Mouse (Mus musculus) heart, embryonic 10.5 days (tissue): ENCODE measurements at regions not wholly inside any gene's neighbourhood (a gene's known extent, or its start where the extent isn't known, plus 50 kb on each side); places are given as distances from the start of the nearest gene placed in this dataset.

Experiments
- DNase-seq: peaks from one replicate; pipeline ENCODE4 v3.0.0-alpha.2; 2017; ENCODE audit warnings: low spot score
- H3K27ac ChIP-seq: fragments of 300-500 bp; sonication (generic); 2 replicates; pipeline ENCODE4 v1.5.1; 2016; ENCODE audit warnings: mild to moderate bottlenecking
- H3K27me3 ChIP-seq: fragments of 300-500 bp; sonication (generic); 2 replicates; pipeline ENCODE4 v1.6.1; 2016; ENCODE audit warnings: mild to moderate bottlenecking; ENCODE audit not compliant: poor library complexity, insufficient read depth, severe bottlenecking
- H3K36me3 ChIP-seq: fragments of 300-500 bp; sonication (generic); 2 replicates; pipeline ENCODE4 v1.6.1; 2016; ENCODE audit warnings: mild to moderate bottlenecking, moderate library complexity
- H3K4me1 ChIP-seq: fragments of 300-500 bp; sonication (generic); 2 replicates; pipeline ENCODE4 v1.6.1; 2016; ENCODE audit warnings: mild to moderate bottlenecking
- H3K4me3 ChIP-seq: fragments of 300-500 bp; sonication (generic); 2 replicates; pipeline ENCODE4 v1.5.1; 2016; ENCODE audit warnings: mild to moderate bottlenecking, moderate library complexity
- H3K9me3 ChIP-seq: fragments of 300-500 bp; sonication (generic); 2 replicates; pipeline ENCODE4 v1.6.1; 2016; ENCODE audit warnings: mild to moderate bottlenecking, moderate library complexity
- WGBS: fragments of 180-500 bp; shearing (Covaris S2); methylation state at CpG from one replicate; pipeline ENCODE4 v1.1.7; 2016; 5-methylcytosine and 5-hydroxymethylcytosine counted together

DNA sequence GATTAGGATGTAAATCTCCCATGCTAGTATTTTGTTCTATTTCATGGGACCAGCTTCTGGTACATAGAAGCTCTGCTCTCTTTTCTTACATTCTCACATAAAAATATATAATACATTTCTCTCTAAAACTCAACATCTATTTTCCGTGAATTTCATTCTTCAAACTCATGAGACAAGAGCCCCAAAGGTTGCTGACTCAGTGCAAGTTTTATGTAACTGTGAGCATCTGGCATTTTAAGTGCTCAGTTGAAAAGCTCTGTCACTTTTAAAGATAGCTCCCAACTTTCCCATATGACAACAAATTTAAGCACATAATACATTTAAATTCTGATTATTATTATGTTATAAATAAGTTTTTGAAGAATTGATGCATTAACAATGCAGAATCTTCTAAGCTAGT is 268.5 kb downstream of the AW209491 start:
- WGBS, result 66% methylated on average over 1 of the region's 1 CpGs

GRCm38 (mm10) chr13:14930137-14930785 is 300.3 kb downstream of the AW209491 start:
- 79% methylated on average over 3 of the region's 3 CpGs for WGBS
- Histone ChIP-seq H3K4me3 (no peak overlapping the region), H3K27ac (no peak overlapping the region), H3K27me3 (no peaks in the 10 kb centered on the region), H3K4me1 (no peaks in the 10 kb centered on the region), H3K9me3 (no peaks in the 10 kb centered on the region), H3K36me3 (no peaks in the 10 kb centered on the region)
- DNase-seq, result no peak

More for the DNA sequence above, 268.5 kb downstream of the AW209491 start:
- Histone ChIP-seq H3K27me3 (no peaks in the 10 kb centered on the region), H3K36me3 (no peaks in the 10 kb centered on the region), H3K27ac (no peak overlapping the region), H3K9me3 (no peaks in the 10 kb centered on the region), H3K4me3 (no peak overlapping the region), H3K4me1 (no peaks in the 10 kb centered on the region)
- no peak for DNase-seq

GRCm38 (mm10) chr13:14966187-14966726 is 336.3 kb downstream of the AW209491 start:
- Histone ChIP-seq H3K4me1 (no peaks in the 10 kb centered on the region), H3K9me3 (no peaks in the 10 kb centered on the region), H3K27ac (no peak overlapping the region), H3K36me3 (no peaks in the 10 kb centered on the region), H3K27me3 (no peaks in the 10 kb centered on the region), H3K4me3 (no peak overlapping the region)
- 56% methylated on average over 1 of the region's 1 CpGs for WGBS
- DNase-seq, result no peak

GRCm38 (mm10) chr13:15002700-15003099 is 372.7 kb downstream of the AW209491 start:
- Histone ChIP-seq H3K9me3 (no peaks in the 10 kb centered on the region), H3K4me3 (no peak overlapping the region), H3K36me3 (no peaks in the 10 kb centered on the region), H3K4me1 (no peaks in the 10 kb centered on the region), H3K27me3 (no peaks in the 10 kb centered on the region), H3K27ac (no peak overlapping the region)
- no peak for DNase-seq
- 84% methylated on average over 3 of the region's 3 CpGs for WGBS

- Histone ChIP-seq H3K9me3 (no peaks in the 10 kb centered on the region), H3K27ac (no peak overlapping the region), H3K27me3 (no peaks in the 10 kb centered on the region), H3K4me1 (no peaks in the 10 kb centered on the region), H3K36me3 (no peaks in the 10 kb centered on the region), H3K4me3 (no peak overlapping the region)
- DNase-seq, result no peak
These were observed 381.7 kb downstream of the AW209491 start for GRCm38 (mm10) chr13:15011638-15012037.

DNA sequence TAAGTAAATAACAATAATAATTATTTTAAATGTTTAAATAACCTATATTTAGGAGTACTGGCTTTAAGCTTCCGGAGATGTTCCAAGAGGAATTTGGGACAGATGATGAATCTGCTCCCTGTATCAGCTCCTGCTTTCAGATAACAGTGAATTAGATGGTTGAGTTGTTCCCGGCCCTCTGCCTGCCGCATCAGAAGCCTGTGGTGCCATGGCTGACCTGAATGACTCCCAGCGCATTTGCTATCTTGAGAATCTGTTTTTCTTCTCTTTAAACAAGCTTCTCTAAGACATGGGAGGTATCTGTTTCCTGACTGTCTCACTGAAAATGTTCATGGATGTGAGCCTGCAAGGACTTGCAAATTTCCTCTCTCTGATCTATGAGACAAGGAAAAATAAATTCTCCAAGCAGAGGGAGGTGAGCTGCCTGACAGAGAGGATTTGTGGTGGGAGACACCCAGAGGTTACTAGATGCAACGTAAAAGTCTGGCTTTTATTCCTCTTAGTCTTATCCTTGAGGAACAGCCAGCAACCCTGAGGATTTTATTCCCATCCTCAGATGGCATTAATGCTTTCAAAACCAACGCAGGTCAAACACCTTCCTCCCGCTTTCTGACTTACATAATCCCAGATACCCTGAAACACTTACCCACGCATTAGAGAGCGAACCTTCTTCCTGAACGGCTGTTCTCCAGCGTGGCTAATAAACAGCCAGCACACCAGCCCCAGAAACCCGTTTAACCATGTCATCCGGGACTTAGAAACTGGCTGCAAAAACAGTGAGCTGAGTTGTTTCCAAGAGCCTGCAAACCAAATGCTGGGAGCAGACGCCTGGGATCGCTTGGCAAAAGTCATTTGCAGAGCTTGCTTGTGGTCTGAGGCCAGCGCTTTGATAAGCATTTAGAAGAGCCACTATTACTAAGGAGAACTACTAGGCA is 389.1 kb downstream of the AW209491 start:
- H3K4me1 ChIP-seq, result peaks cover 5% of the 10 kb centered on the region; the same call in 1 of the 2 replicates
- H3K27me3 ChIP-seq, result no peaks in the 10 kb centered on the region
- H3K9me3 ChIP-seq, result no peaks in the 10 kb centered on the region
- WGBS, result 55% methylated on average over 16 of the region's 16 CpGs
- H3K4me3 ChIP-seq, result no peak overlapping the region
- no peak for DNase-seq
- H3K27ac ChIP-seq, result no peak overlapping the region
- H3K36me3 ChIP-seq, result no peaks in the 10 kb centered on the region

DNA sequence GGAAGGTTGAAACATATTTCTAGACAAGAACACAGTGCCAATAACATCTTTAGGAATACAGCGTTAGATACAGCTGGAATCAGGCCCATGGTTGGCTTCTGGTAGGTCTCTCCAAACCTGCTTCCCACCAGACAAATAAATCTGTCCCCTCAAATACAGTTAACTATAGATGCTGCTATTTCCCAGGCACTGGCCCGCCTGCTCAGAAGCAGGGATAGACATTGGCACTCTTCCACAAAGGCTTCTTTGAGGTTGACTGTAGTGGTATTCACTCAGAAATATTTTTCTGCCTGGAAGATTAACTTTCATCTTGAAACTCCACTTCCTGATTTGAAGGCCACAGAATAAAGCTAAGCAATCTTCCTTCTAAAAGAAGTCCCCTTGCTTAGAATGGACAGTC is 396.6 kb downstream of the AW209491 start:
- no peaks in the 10 kb centered on the region for H3K9me3 ChIP-seq
- DNase-seq, result no peak
- H3K27ac ChIP-seq, result no peak overlapping the region
- no peaks in the 10 kb centered on the region for H3K27me3 ChIP-seq
- no peak overlapping the region for H3K4me3 ChIP-seq
- H3K4me1 ChIP-seq, result no peaks in the 10 kb centered on the region
- 79% methylated on average over 2 of the region's 2 CpGs for WGBS
- no peaks in the 10 kb centered on the region for H3K36me3 ChIP-seq

- no peaks in the 10 kb centered on the region for H3K27me3 ChIP-seq
- DNase-seq, result no peak
These were observed 410.2 kb upstream of the Gli3 start for GRCm38 (mm10) chr13:15052667-15053375.

DNA sequence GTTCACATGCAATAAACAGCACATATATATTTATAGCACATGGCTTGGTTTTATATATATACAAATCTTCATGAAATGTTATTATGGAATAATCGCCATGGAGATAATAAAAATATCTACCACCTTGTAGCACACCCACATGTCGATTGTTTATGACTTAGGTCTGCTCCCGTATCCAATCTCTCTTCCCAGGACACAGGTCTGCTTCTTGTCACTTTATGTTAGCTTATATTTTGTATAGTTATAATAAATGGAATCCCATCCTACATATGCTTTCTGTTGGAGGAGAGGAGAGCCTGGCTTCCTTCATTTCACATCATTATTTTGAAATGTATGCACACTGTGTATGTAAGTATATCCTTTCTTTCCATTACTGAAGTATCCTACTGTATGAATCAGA is 408.3 kb upstream of the Gli3 start:
- H3K4me1 ChIP-seq, result no peaks in the 10 kb centered on the region
- 79% methylated on average over 3 of the region's 3 CpGs for WGBS

More at GRCm38 (mm10) chr13:15052667-15053375, 410.2 kb upstream of the Gli3 start:
- no peak overlapping the region for H3K27ac ChIP-seq
- no peak overlapping the region for H3K4me3 ChIP-seq
- H3K9me3 ChIP-seq, result no peaks in the 10 kb centered on the region
- H3K36me3 ChIP-seq, result no peaks in the 10 kb centered on the region
- 56% methylated on average over 4 of the region's 4 CpGs for WGBS
- H3K4me1 ChIP-seq, result no peaks in the 10 kb centered on the region

DNA sequence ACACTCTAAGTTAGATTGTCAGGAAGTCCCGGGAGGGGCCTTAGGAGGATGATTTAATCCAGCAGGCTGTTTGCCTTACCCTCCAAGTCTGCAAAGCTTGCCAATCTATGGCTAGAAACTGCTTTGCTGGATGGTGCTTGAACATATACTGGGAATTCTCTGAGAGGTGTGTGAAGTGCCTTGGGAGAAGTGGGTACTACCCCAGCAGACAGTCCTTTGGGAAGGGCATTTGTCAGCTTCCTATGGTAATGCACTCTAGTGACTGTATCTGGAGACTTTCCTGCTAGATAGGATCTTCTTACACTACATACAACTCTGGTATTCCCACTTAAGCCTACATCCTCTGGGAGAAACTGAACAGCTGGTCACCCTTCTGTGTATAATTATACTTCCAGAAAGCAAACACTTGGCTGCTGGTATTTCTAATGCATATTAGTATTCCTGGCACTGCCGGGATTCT is 384.4 kb upstream of the Gli3 start:
- WGBS, result 80% methylated on average over 2 of the region's 2 CpGs
- Histone ChIP-seq H3K27ac (no peak overlapping the region), H3K36me3 (no peaks in the 10 kb centered on the region)

More for the DNA sequence above, 408.3 kb upstream of the Gli3 start:
- no peaks in the 10 kb centered on the region for H3K9me3 ChIP-seq
- H3K27me3 ChIP-seq, result no peaks in the 10 kb centered on the region
- no peak for DNase-seq
- H3K36me3 ChIP-seq, result no peaks in the 10 kb centered on the region
- H3K4me3 ChIP-seq, result no peak overlapping the region
- no peak overlapping the region for H3K27ac ChIP-seq

GRCm38 (mm10) chr13:15079148-15079547 is 383.9 kb upstream of the Gli3 start:
- Histone ChIP-seq H3K4me3 (no peak overlapping the region), H3K4me1 (no peaks in the 10 kb centered on the region), H3K9me3 (no peaks in the 10 kb centered on the region), H3K36me3 (no peaks in the 10 kb centered on the region), H3K27me3 (no peaks in the 10 kb centered on the region), H3K27ac (no peak overlapping the region)
- DNase-seq, result no peak

More for the DNA sequence above, 384.4 kb upstream of the Gli3 start:
- Histone ChIP-seq H3K4me1 (no peaks in the 10 kb centered on the region), H3K4me3 (no peak overlapping the region), H3K9me3 (no peaks in the 10 kb centered on the region), H3K27me3 (no peaks in the 10 kb centered on the region)
- no peak for DNase-seq

DNA sequence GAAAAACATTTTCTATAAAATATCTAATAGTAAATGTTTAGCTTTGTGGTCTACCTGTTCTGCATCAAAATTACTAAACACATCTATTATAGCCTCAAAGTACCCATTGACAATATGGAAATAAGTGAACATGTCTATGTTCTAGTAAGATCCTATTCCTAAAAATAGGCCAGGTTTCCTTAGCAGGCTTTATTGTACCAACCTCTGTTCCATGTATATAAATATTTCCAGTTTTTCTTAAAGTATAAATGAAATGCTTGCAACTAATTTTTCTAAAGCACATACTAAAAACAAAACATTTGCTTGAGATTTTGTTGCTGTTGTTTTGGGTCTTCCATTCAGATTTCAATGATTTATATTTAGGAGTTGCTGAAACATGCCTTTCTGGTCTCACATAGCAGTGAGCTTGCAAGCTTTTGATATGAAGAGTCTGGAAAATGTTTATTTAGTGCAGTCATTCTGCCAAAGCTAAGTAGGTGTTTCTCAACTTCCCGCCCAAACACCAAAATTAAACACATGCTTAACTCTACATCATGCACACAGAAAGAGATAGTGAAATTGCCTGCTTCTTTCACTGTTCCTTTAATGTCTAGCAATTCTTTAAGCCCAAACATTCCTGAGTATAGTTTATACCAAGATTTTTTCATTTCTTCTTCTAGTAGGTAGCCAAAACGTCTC is 380.6 kb upstream of the Gli3 start:
- H3K4me3 ChIP-seq, result no peak overlapping the region
- no peak overlapping the region for H3K27ac ChIP-seq
- no peaks in the 10 kb centered on the region for H3K36me3 ChIP-seq
- no peaks in the 10 kb centered on the region for H3K4me1 ChIP-seq
- WGBS, result 68% methylated on average over 2 of the region's 2 CpGs
- no peaks in the 10 kb centered on the region for H3K9me3 ChIP-seq
- H3K27me3 ChIP-seq, result no peaks in the 10 kb centered on the region
- DNase-seq, result no peak
